Mouse (Mus musculus) testis, adult 2 months (tissue): ENCODE measurements at regions not wholly inside any gene's neighbourhood (a gene's known extent, or its start where the extent isn't known, plus 50 kb on each side); places are given as distances from the start of the nearest gene placed in this dataset.

Source experiments
- CTCF ChIP-seq: fragments of 200-500 bp; IDR thresholded peaks from 2 replicates; pipeline ENCODE4 v1.5.1; 2012; ENCODE audit warnings: low read depth, mild to moderate bottlenecking, inconsistent platforms, low read length, moderate library complexity; ENCODE audit not compliant: control insufficient read depth, insufficient read depth, insufficient replicate concordance
- POLR2A ChIP-seq: fragments of 200-500 bp; IDR thresholded peaks from 2 replicates; pipeline ENCODE4 v1.6.1; 2012; ENCODE audit warnings: low read depth, mild to moderate bottlenecking, inconsistent platforms, low read length, moderate library complexity; ENCODE audit not compliant: control insufficient read depth

DNA sequence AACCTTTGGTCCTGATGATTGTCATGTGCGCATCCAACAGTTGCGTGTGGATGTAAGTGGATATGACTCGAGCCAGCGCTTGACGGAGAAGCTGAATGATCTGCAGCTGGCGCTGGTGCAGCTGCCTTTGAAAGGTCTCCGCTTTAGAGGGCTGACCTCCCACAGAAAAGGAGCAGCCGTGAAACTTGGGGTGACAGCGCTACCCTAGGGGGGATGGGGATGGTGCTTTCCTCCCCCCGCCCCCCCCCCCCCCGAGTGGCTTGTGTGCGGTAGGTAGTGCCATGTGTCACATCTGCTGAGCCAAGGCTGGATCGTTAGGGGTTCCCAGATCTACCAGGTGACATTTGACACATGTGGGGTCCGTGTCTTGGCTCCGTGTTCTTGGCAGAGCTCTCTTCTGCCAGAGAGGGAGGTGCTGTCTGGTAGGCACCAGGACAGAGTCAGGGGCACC is 118.7 kb downstream of the Asb1 start:
- TF ChIP-seq CTCF (no peak), POLR2A (no peak)
